In genomic region chr13:46565913-46566312, GRCm38 (mm10) we compare ENCODE assay signal across 27 mouse cellular contexts.
"Had no signal": no experiment of that assay in that cellular context is flagged by ENCODE, and none has a peak within 500 bp of the region (broad histone marks: within the 10 kb centered on the region; RNA-seq: fewer than 3 reads in every experiment).

No protein-coding gene starts in this region.

- H3K9me3 ChIP-seq: embryonic facial prominence, embryonic 12.5 days; embryonic facial prominence, embryonic 13.5 days; embryonic facial prominence, embryonic 15.5 days; forebrain, embryonic 10.5 days; forebrain, embryonic 12.5 days; forebrain, embryonic 13.5 days; forebrain, embryonic 15.5 days had no signal

- ATAC-seq: forebrain, embryonic 13.5 days; forebrain, embryonic 14.5 days; forebrain, embryonic 15.5 days; forebrain, embryonic 16.5 days; forebrain, postnatal 0 days had no signal

- DNase-seq: cerebellum, adult 2 months; cerebellum, adult 8-10 months; cerebellum, adult 9-10 months; cerebellum, adult 9-11 months; cerebellum, postnatal 10 days; cerebellum, postnatal 14 days; cerebellum, postnatal 25 days; cerebellum, postnatal 36 days; embryo, embryonic 11 days; forebrain, postnatal 0 days; gastrocnemius, adult 2 months; gastrocnemius, postnatal 10 days; gastrocnemius, postnatal 14 days; gastrocnemius, postnatal 25 days; gastrocnemius, postnatal 36 days; heart, adult 18-20 months; heart, adult 2 months had no signal

- H3K9ac ChIP-seq: embryonic facial prominence, embryonic 12.5 days; embryonic facial prominence, embryonic 13.5 days; embryonic facial prominence, embryonic 15.5 days; forebrain, embryonic 12.5 days; forebrain, embryonic 13.5 days; forebrain, embryonic 15.5 days; forebrain, postnatal 0 days had no signal

- H3K36me3 ChIP-seq: embryonic facial prominence, embryonic 12.5 days; embryonic facial prominence, embryonic 13.5 days; embryonic facial prominence, embryonic 15.5 days; forebrain, embryonic 10.5 days; forebrain, embryonic 12.5 days; forebrain, embryonic 15.5 days had no signal

- H3K4me2 ChIP-seq: embryonic facial prominence, embryonic 12.5 days; embryonic facial prominence, embryonic 13.5 days; embryonic facial prominence, embryonic 15.5 days; forebrain, embryonic 12.5 days; forebrain, embryonic 13.5 days; forebrain, embryonic 15.5 days had no signal

- H3K4me1 ChIP-seq: embryonic facial prominence, embryonic 12.5 days had no signal

- H3K27me3 ChIP-seq: embryonic facial prominence, embryonic 12.5 days; embryonic facial prominence, embryonic 13.5 days; embryonic facial prominence, embryonic 15.5 days; forebrain, embryonic 12.5 days; forebrain, embryonic 13.5 days; forebrain, embryonic 15.5 days had no signal

- H3K4me3 ChIP-seq: embryonic facial prominence, embryonic 12.5 days; embryonic facial prominence, embryonic 13.5 days; embryonic facial prominence, embryonic 15.5 days; erythroblast, embryonic 14.5 days; forebrain, embryonic 10.5 days; forebrain, embryonic 12.5 days; forebrain, embryonic 13.5 days; forebrain, embryonic 15.5 days; gastrocnemius, adult 2 months; heart, adult 2 months had no signal

- H3K27ac ChIP-seq: embryonic facial prominence, embryonic 12.5 days; embryonic facial prominence, embryonic 13.5 days; embryonic facial prominence, embryonic 15.5 days; forebrain, embryonic 10.5 days; forebrain, embryonic 12.5 days; forebrain, embryonic 13.5 days; forebrain, embryonic 15.5 days; gastrocnemius, adult 2 months; heart, adult 2 months had no signal
